Mouse (Mus musculus) liver, postnatal 0 days (tissue): ENCODE data around the gene Stk39.

ENCODE experiments used
- CTCF ChIP-seq: sonication (generic); IDR thresholded peaks from 2 replicates; pipeline ENCODE4 v1.5.1; 2016; ENCODE audit warnings: antibody characterized with exemption, low read depth
- EP300 ChIP-seq: IDR thresholded peaks from 2 replicates; pipeline ENCODE4 v1.6.1; 2016; ENCODE audit warnings: antibody characterized with exemption, low read depth, mild to moderate bottlenecking

DNA sequence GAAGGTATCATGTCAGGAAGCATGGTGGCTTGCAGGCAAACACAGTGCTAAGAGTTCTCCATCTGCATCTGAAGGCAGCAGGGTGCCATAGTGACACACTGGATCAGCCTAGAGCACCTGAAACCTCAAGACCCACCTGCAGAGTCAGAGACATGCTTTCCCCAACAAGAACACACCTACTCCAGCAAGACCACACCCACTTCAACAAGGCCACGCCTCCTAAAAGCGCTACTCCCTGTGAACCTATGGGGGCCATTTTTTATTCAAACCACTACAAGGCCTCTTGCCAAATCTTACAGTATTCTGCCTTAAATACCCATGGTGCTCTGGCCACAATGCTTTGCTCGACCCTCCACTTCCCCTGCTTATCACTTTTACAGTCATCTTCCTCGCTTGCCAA is 13.1 kb upstream of the Stk39 start:
- TF ChIP-seq CTCF (no peak), EP300 (no peak)
